In genomic region chr1:87292420-87293190, GRCm38 (mm10) we compare ENCODE assay signal across 9 mouse cellular contexts. TPM values are rescaled to one million over a fixed set of nuclear protein-coding genes. Genes with fewer than 3 reads are reported as not detected.
A peak's percentile ranks its signal among the peaks of the same experiment; 100 is the strongest.
DNase-seq lines count a peak whose midpoint lies in the region; ATAC-seq and TF ChIP-seq lines count a peak whose summit lies in the region.
"Had no signal": no experiment of that assay in that cellular context is flagged by ENCODE, and none has a peak within 500 bp of the region (broad histone marks: within the 10 kb centered on the region; RNA-seq: fewer than 3 reads in every experiment).

No protein-coding gene starts in this region.

- H3K27ac ChIP-seq in embryonic facial prominence, embryonic 11.5 days (replicated peaks; ENCODE audit: low read depth, low read length): no peak overlapping the region
- H3K27ac ChIP-seq in hindbrain, embryonic 14.5 days: no peak overlapping the region
- no peak overlapping the region; the same call in 1 of the 2 replicates for H3K27ac ChIP-seq in left cerebral cortex, adult 2 months
- H3K27ac ChIP-seq: limb, embryonic 13.5 days had no signal

- WGBS in embryonic facial prominence, embryonic 11.5 days: 63% methylated on average over 15 of the region's 15 CpGs
- WGBS in hindbrain, embryonic 14.5 days: 68% methylated on average over 15 of the region's 15 CpGs

- intact Hi-C loops in left cerebral cortex, adult 2 months (cut with DNase I): loop anchor here (1.0 kb wide), 1 partner anchor 46 kb away; no protein-coding TSS in a partner anchor

- TF ChIP-seq CTCF in E14TG2a.4 (conservative IDR thresholded peaks at IDR 0.05; ENCODE audit: low read length): peak; percentile 56
- TF ChIP-seq CTCF in left cerebral cortex, adult 2 months (IDR thresholded peaks at IDR 0.05): peak; percentile 61

- no peak for ATAC-seq in embryonic facial prominence, embryonic 11.5 days (replicated peaks; ENCODE audit: insufficient number of reproducible peaks, low FRiP score, low TSS enrichment, low read depth)
- no peak; the same call in 1 of the 2 replicates for ATAC-seq in hindbrain, embryonic 14.5 days (ENCODE audit: low FRiP score)

- H3K9ac ChIP-seq in embryonic facial prominence, embryonic 11.5 days (replicated peaks; ENCODE audit: low read length): no peak overlapping the region
- H3K9ac ChIP-seq in hindbrain, embryonic 14.5 days: no peak overlapping the region
- H3K9ac ChIP-seq: limb, embryonic 13.5 days had no signal

- no peak overlapping the region for H3K4me3 ChIP-seq in E14TG2a.4 (replicated peaks; ENCODE audit: low read length)
- H3K4me3 ChIP-seq in embryonic facial prominence, embryonic 11.5 days (ENCODE audit: low read depth, low read length): no peak overlapping the region
- no peak overlapping the region for H3K4me3 ChIP-seq in hindbrain, embryonic 14.5 days (replicated peaks; ENCODE audit: low read length)
- no peak overlapping the region for H3K4me3 ChIP-seq in left cerebral cortex, adult 2 months
- H3K4me3 ChIP-seq: limb, embryonic 13.5 days had no signal

- DNase-seq in adipocyte (ENCODE audit: low spot score): peak; percentile 61
- DNase-seq in embryonic facial prominence, embryonic 11.5 days (ENCODE audit: low spot score): peak; percentile 42
- peak; percentile 66 for DNase-seq in hindbrain, embryonic 14.5 days (ENCODE audit: low spot score)
- peak; percentile 24 to 46 for DNase-seq in left cerebral cortex, adult 2 months (ENCODE audit: extremely low spot score in 1 of 2, low spot score in 2 of 2)
- peak; percentile 20 for DNase-seq in retina, adult 2 months (ENCODE audit: low read depth, low spot score)
- DNase-seq in thymus, postnatal 14 days: no peak
- no peak for DNase-seq in spleen, postnatal 10 days (ENCODE audit: low spot score in 2 of 2)

- no peak overlapping the region for H3K4me2 ChIP-seq in embryonic facial prominence, embryonic 11.5 days (ENCODE audit: low read depth, low read length)
- H3K4me2 ChIP-seq in hindbrain, embryonic 14.5 days (replicated peaks): no peak overlapping the region
- H3K4me2 ChIP-seq: limb, embryonic 13.5 days had no signal

- peaks cover 45% of the 10 kb centered on the region for H3K4me1 ChIP-seq in E14TG2a.4 (replicated peaks; ENCODE audit: low read depth, low read length)
- H3K4me1 ChIP-seq in embryonic facial prominence, embryonic 11.5 days (ENCODE audit: control insufficient read depth, insufficient read depth, low read length): no peaks in the 10 kb centered on the region
- no peaks in the 10 kb centered on the region for H3K4me1 ChIP-seq in hindbrain, embryonic 14.5 days (replicated peaks; ENCODE audit: control insufficient read depth, insufficient read depth, low read length)
- H3K4me1 ChIP-seq: limb, embryonic 13.5 days had no signal

- H3K36me3 ChIP-seq in E14TG2a.4 (ENCODE audit: insufficient read depth, low read length): no peaks in the 10 kb centered on the region
- no peaks in the 10 kb centered on the region for H3K36me3 ChIP-seq in embryonic facial prominence, embryonic 11.5 days (replicated peaks; ENCODE audit: control insufficient read depth, insufficient read depth, low read depth, low read length)
- H3K36me3 ChIP-seq in hindbrain, embryonic 14.5 days (replicated peaks; ENCODE audit: control insufficient read depth, insufficient read depth): no peaks in the 10 kb centered on the region
- H3K36me3 ChIP-seq: limb, embryonic 13.5 days had no signal

- no peaks in the 10 kb centered on the region for H3K27me3 ChIP-seq in E14TG2a.4 (ENCODE audit: insufficient read depth, low read length)
- H3K27me3 ChIP-seq in embryonic facial prominence, embryonic 11.5 days (ENCODE audit: control insufficient read depth, insufficient read depth, low read length): no peaks in the 10 kb centered on the region
- no peaks in the 10 kb centered on the region for H3K27me3 ChIP-seq in hindbrain, embryonic 14.5 days (ENCODE audit: control insufficient read depth, insufficient read depth, low read length)
- H3K27me3 ChIP-seq: limb, embryonic 13.5 days had no signal

- no peaks in the 10 kb centered on the region for H3K9me3 ChIP-seq in E14TG2a.4 (ENCODE audit: low read length)
- no peaks in the 10 kb centered on the region for H3K9me3 ChIP-seq in embryonic facial prominence, embryonic 11.5 days (replicated peaks; ENCODE audit: control insufficient read depth, low read length)
- H3K9me3 ChIP-seq in hindbrain, embryonic 14.5 days (ENCODE audit: control insufficient read depth, low read length): no peaks in the 10 kb centered on the region
- H3K9me3 ChIP-seq: limb, embryonic 13.5 days had no signal

RNA-seq across cellular contexts. Expression of gene Efhd1, which starts 28.4 kb away (rescaled TPM):
- 0.81 and 1.1 TPM in 2 replicates for polyA plus RNA-seq in embryonic facial prominence, embryonic 11.5 days (2014; fragmentation: Nextera tagmentation; extraction: Ambion mirVana)
- polyA plus RNA-seq in hindbrain, embryonic 14.5 days (2014; fragmentation: Nextera tagmentation; extraction: Ambion mirVana): 1.6 and 1.7 TPM in 2 replicates
- 10 to 100 TPM in 1 of 2 experiments, 1 to 10 TPM in 1; 10.0 to 11.0 TPM for total RNA-seq in left cerebral cortex, adult 2 months (2021)

RNA-seq across cellular contexts. Expression of gene Gigyf2, which starts 34.2 kb away (rescaled TPM):
- polyA plus RNA-seq in embryonic facial prominence, embryonic 11.5 days (2014; fragmentation: Nextera tagmentation; extraction: Ambion mirVana): 49.1 and 49.4 TPM in 2 replicates
- 59.3 and 69.2 TPM in 2 replicates for polyA plus RNA-seq in hindbrain, embryonic 14.5 days (2014; fragmentation: Nextera tagmentation; extraction: Ambion mirVana)
- total RNA-seq in left cerebral cortex, adult 2 months (2021): 100 to 1,000 TPM; 135 to 140 TPM

Comparison
In these comparisons a context has a peak if more than half of its experiments do, and no peak if none do; other contexts are left out.
1. DNase-seq: peak in adipocyte (single experiment), embryonic facial prominence, embryonic 11.5 days (single experiment), hindbrain, embryonic 14.5 days (single experiment), left cerebral cortex, adult 2 months (2 of 2) and retina, adult 2 months (single experiment); none in thymus, postnatal 14 days (single experiment) and spleen, postnatal 10 days (0 of 2).